Mouse (Mus musculus) kidney, postnatal 25 days (tissue): Measurements from ENCODE around the gene Cnot11.

Experiments used
- DNase-seq, 2 experiments: peaks; one replicate each; pipeline ENCODE4 v3.0.0; 2021; ENCODE audit warnings: mixed read lengths in 2 of 2

Cnot11 gene

DNA sequence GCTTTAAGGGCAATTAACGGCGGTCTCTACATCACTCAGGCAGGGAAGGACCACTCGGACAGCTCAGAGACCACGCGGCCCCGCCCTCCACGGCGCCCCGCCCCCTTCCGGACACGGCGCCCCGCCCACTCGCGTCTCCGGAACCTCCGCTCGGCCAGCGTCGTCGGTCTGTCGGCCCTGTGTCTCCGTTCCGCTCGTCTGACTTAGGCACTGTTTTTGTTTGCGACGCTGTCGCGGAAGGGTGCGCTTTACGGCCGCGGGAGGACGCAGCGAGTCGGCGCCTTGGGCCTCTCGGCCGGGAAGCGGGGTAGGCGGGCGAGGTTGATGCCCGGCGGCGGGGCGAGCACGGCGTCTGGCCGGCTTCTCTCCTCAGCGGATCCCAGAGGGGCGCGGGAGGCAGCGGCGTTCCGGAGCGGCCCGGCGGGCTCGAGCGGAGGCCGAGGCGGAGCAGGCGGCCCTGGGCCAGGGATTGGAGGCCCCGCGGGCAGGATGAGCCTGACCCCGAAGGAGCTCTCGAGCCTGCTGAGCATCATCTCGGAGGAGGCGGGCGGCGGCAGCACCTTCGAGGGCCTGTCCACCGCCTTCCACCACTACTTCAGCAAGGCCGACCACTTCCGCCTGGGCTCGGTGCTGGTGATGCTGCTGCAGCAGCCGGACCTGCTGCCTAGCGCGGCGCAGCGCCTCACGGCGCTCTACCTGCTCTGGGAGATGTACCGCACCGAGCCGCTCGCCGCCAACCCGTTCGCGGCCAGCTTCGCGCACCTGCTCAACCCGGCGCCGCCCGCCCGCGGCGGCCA, 921 bp downstream of the Cnot11 start:
- peak; percentile 99 for DNase-seq

- DNase-seq: no peak
Observed at GRCm38 (mm10) chr1:39536701-39537100, 1.9 kb downstream of the Cnot11 start.

GRCm38 (mm10) chr1:39537631-39538380, 3.0 kb downstream of the Cnot11 start:
- no peak for DNase-seq

DNA sequence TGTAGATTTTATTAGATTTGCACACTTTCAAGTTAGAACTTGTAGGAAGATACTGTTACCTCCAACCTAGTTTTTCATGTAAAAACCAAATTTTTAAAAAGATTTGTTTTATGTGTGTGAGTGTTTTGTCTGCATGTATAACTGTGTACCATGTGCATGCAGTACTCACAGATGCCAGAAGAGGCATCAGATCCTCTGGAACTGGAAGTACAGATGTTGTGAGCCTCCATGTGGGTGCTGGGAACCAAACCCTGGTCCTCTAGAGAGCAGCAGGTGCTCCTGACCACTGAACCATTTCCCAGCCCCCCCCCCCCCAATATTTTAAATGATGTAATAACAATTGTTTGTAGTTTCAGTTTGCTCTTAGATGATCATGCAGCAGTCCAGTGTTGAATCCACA, 5.8 kb downstream of the Cnot11 start:
- DNase-seq: no peak

GRCm38 (mm10) chr1:39545589-39545988, 10.8 kb downstream of the Cnot11 start:
- no peak for DNase-seq

- DNase-seq: no peak
Observed at GRCm38 (mm10) chr1:39546160-39546866, 11.5 kb downstream of the Cnot11 start.

GRCm38 (mm10) chr1:39547238-39547637, 12.4 kb downstream of the Cnot11 start:
- no peak for DNase-seq

DNA sequence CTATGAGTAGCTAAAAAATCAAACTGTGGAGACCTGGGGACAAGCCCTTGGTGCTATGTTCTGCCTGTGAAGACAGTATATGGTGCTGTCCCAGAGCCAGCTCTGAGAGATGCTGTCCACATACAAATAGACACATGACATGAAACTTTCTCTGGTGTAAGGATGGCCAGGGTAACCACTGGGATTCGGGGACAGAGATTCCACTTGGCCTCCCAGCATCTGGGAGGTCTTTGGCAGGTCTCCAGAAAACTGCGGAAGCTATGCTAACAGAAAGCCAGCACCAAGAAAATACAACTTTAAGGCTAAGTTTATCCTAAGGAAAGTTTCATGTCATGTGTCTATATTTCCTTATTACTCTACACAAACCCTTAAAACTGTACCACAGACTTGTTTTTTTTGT, 15.0 kb downstream of the Cnot11 start:
- DNase-seq: peak in 1 of 2 experiments; percentile 41

DNA sequence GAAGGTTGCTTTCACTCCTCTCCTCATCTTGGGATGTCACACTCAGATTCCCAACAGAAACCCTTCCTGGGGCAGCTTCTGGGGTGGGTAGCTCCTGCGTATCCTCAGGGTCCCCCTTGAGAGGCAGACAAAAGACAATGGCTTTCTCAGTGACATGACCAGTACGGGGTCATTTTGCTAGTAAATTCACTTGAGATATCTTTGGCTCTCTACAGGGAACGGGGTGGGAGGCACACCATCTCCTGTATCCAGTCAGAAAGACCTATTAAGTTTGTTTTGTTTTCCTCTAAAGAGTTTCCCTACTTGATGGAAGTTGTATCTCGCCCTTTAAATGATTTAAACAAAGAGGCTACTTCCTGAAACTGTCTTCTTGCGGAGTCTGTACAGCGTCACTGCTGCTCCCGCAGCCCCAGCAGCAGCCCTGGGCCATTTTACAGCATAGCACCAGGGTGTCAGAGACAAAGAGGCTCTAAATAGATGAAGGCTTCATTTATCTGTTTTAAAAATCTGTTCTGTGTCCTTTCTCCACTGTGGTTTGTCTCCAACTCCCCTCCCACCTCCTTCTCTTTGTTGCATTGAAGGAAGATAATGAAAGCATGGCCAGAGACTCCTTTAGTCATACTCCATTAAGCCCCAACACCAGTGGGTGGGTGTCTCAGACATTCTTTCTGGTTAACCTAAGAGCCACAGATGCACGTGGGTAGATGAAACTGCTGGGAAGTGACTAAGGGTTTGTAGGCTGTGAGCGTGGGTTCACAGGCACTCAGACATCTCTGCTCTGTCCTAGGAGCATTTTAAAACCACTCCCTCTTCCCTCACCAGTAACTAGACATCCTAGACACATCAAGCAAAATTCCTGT, 21.0 kb downstream of the Cnot11 start:
- no peak for DNase-seq

DNA sequence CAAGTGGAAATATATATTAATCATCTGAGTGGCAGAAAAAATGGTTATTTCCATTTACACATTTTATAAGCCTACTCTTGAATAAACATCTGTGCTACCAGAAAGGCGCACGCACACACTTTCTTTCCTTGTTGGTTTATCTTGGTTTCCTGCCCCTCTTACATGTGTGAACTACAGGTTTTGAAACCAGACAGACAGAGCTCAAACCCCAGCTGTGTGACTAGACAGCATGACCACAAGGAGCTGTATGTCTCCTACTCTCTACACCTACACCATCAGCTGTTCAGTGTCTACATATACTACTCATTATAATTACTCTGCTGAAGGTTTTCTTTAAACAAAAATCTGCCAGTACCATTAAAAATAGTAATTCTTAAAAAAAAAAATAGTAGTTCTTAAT, 24.2 kb downstream of the Cnot11 start:
- DNase-seq: no peak

DNA sequence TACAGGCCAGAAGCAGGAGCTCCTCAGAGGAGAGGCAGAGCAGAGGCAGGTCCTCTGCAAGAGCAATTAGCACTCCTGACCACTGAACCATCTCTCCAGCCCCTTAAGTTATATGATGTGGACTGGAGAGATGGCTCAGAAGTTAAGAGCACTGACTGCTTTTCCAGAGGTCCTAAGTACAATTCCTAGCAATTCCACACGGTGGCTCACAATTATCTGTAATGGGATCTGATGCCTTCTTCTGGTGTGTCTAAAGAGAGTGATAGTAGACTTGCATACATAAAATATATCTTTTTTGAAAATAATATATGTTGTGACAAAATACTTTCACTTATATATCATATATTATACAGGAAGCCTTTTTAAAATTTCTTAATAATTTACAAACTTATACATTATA, 27.1 kb downstream of the Cnot11 start:
- no peak for DNase-seq

GRCm38 (mm10) chr1:39563161-39563560, 28.4 kb downstream of the Cnot11 start:
- no peak for DNase-seq

- DNase-seq: no peak
Observed at GRCm38 (mm10) chr1:39564603-39565002, 29.8 kb downstream of the Cnot11 start.

- DNase-seq: no peak
Observed at GRCm38 (mm10) chr1:39568079-39568478, 33.3 kb downstream of the Cnot11 start.

DNA sequence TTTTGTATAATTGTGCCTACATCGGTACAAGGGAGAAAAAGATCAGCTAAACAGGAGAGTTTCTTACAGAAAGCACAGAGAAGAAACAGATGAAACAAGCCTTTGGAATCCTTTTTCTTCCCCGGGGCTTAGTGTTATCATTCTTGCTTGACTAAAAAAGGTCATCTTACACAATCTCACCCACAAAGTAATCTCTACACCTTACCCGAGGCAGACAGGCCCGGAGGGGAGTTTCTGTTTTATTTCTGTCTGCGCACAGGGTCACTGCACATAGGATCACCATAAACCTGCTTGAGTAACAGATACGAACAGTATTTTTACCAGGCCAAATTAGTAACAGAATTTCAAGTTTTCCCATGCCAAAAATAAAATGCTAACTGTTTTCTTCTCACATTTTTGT, 36.9 kb downstream of the Cnot11 start:
- DNase-seq: no peak

DNA sequence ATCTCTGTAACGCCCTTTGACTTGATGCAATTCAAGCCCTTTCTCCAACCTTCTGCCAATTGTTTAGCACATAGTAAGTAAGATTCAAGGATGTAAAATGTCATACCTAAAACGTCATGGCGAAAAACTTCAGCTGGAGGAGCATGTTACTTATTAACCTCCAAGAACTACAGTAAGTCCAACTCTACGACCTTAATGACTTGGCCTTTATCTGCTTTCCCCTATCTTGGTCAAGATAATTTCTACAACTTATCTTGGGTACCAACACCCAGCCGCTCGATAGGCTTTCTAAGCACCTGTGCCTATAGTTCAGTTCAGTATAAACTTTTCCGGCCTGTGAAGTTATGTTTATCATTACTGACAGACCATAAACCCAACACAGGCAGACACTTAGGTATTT, 39.1 kb downstream of the Cnot11 start:
- no peak for DNase-seq

DNA sequence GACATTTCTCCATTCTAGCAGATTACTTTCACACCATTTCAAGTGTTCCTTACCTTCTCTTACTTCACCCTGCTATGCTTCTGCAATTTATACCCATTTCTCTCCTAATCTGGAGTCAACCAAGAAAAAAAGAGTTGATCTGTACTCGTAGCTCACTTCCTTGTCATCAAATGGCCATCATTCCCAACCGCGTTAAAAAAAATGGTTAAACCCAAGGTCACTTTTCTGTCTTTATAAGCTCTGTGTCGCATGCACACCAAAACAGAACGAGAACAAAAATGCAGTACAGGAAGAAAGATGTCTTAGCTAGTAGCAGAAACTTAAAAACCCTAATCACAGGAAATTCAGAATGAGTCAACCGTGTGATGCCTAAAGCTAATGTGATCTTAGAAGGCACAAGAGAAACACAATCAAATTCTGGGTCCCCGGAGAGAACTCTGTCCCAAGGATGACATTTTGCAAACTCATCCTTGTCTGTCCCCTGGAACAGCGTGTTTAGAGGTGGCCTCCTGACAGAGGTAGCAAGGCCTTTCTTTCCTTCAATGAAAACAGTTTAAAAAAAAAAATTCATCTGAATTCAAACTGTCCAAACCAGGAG, 41.1 kb downstream of the Cnot11 start:
- DNase-seq: no peak

- peak; percentile 47 to 72 for DNase-seq
Observed at GRCm38 (mm10) chr1:39576431-39577243, 41.8 kb downstream of the Cnot11 start.

GRCm38 (mm10) chr1:39577253-39577705, 42.5 kb downstream of the Cnot11 start, which contains the start of gene Rnf149:
Gene Rnf149, minus strand, starts transcription at chr1:39577405.
- peak; percentile 94 to 96 for DNase-seq

GRCm38 (mm10) chr1:39578446-39578845, 43.7 kb downstream of the Cnot11 start:
- no peak for DNase-seq

GRCm38 (mm10) chr1:39579139-39579538, 44.3 kb downstream of the Cnot11 start:
- no peak for DNase-seq
